Mouse (Mus musculus) ES-E14 (cell line): ENCODE measurements around the gene Sars2.

Experiments
- CHD2 ChIP-seq: IDR thresholded peaks from 2 replicates; pipeline ENCODE4 v1.6.1; 2014; ENCODE audit warnings: mild to moderate bottlenecking, low read depth, low read length, inconsistent platforms
- MAFK ChIP-seq: IDR thresholded peaks from 2 replicates; pipeline ENCODE4 v1.6.1; 2014; ENCODE audit warnings: mild to moderate bottlenecking, low read depth, low read length, inconsistent platforms; ENCODE audit not compliant: insufficient read depth

- TF ChIP-seq CHD2 (no peak), MAFK (no peak)
These were observed 38.4 kb downstream of the Sars2 start for GRCm38 (mm10) chr7:28780067-28780658.
